Mouse (Mus musculus): Measurements from ENCODE around the gene Art2b. TPM values are rescaled to one million over a fixed set of nuclear protein-coding genes. Genes with fewer than 3 reads are reported as not detected.
"Not testable (repeated sequence)": the region's sequence is repeated elsewhere in the genome, so short reads cannot be mapped to it uniquely, and the experiment has no call there.

The Art2b gene
- polyA plus RNA-seq, 1 experiment from 2014 or later, result not detected

- not testable (repeated sequence) for H3K4me2 ChIP-seq; H3K27me3 ChIP-seq (replicated peaks); H3K9me3 ChIP-seq; H3K27ac ChIP-seq; H3K4me3 ChIP-seq; ATAC-seq (replicated peaks); H3K36me3 ChIP-seq (replicated peaks); H3K9ac ChIP-seq; H3K4me1 ChIP-seq
- WGBS, result 92% methylated on average over 3 of the region's 3 CpGs
Observed at GRCm38 (mm10) chr7:101555473-101555872, 29.9 kb downstream of the Art2b start.

GRCm38 (mm10) chr7:101551530-101551929 is 33.9 kb downstream of the Art2b start:
- H3K4me2 ChIP-seq, result no peak overlapping the region
- H3K4me3 ChIP-seq, result no peak overlapping the region
- no peak for ATAC-seq (replicated peaks)
- no peaks in the 10 kb centered on the region for H3K9me3 ChIP-seq
- H3K27me3 ChIP-seq (replicated peaks), result no peaks in the 10 kb centered on the region
- H3K9ac ChIP-seq, result no peak overlapping the region
- WGBS, result 98% methylated on average over 1 of the region's 1 CpGs
- H3K36me3 ChIP-seq (replicated peaks), result no peaks in the 10 kb centered on the region
- H3K4me1 ChIP-seq, result no peaks in the 10 kb centered on the region
- no peak overlapping the region for H3K27ac ChIP-seq

- 78% methylated on average over 7 of the region's 7 CpGs for WGBS
- ATAC-seq (replicated peaks), result no peak
- no peak overlapping the region for H3K9ac ChIP-seq
- H3K27ac ChIP-seq, result no peak overlapping the region
- H3K36me3 ChIP-seq (replicated peaks), result no peaks in the 10 kb centered on the region
- no peaks in the 10 kb centered on the region for H3K27me3 ChIP-seq (replicated peaks)
- no peaks in the 10 kb centered on the region for H3K4me1 ChIP-seq
- no peak overlapping the region for H3K4me2 ChIP-seq
- no peaks in the 10 kb centered on the region for H3K9me3 ChIP-seq
- H3K4me3 ChIP-seq, result no peak overlapping the region
Observed at GRCm38 (mm10) chr7:101550686-101551485, 34.5 kb downstream of the Art2b start.

DNA sequence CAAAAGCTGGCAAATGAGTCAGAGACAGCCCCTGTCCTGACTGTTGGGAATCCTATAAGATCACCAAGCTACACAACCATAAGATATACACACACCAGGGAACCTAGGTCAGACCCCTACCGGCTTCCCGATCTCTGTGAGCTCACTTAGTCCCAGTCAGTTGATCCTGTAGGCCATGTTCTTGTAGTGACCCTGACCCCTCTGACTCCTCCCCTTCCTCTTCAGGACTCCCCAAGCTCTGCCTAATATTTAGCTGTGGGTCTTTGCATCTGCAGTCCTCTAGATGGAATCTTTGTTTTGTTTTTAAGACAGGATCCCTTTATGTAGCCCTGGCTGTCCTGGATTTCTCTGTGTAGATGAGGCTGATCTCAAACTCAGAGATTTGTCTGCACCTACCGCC is 36.1 kb downstream of the Art2b start:
- no peak overlapping the region for H3K9ac ChIP-seq
- no peaks in the 10 kb centered on the region for H3K9me3 ChIP-seq
- no peak for ATAC-seq (replicated peaks)
- H3K27me3 ChIP-seq (replicated peaks), result no peaks in the 10 kb centered on the region
- H3K27ac ChIP-seq, result no peak overlapping the region
- H3K4me2 ChIP-seq, result no peak overlapping the region
- H3K4me1 ChIP-seq, result no peaks in the 10 kb centered on the region
- WGBS, result 73% methylated on average over 3 of the region's 3 CpGs
- no peaks in the 10 kb centered on the region for H3K36me3 ChIP-seq (replicated peaks)
- no peak overlapping the region for H3K4me3 ChIP-seq

DNA sequence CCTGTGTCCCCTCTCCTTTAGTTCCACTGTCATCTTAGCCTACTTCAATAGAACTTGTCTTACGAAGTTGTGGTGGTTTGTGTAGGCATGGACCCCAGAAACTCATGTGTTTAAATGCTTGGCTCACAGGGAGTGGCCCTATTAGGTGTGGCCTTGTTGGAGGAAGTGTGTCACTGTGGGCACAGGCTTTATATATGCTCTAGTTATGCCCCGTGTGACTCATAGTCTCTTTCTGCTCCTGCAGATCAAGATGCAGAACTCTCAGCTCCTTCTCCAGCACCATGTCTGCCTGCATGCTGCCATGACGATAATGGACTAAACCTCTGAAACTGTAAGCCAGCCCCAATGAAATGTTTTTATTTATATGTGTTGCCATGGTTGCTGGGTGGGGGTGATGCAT is 37.7 kb downstream of the Art2b start:
- Histone ChIP-seq H3K27ac (no peak overlapping the region), H3K36me3 (replicated peaks) (no peaks in the 10 kb centered on the region), H3K9ac (no peak overlapping the region), H3K27me3 (replicated peaks) (no peaks in the 10 kb centered on the region), H3K4me1 (no peaks in the 10 kb centered on the region), H3K9me3 (no peaks in the 10 kb centered on the region), H3K4me2 (no peak overlapping the region), H3K4me3 (no peak overlapping the region)
- WGBS, result 81% methylated on average over 3 of the region's 3 CpGs
- no peak for ATAC-seq (replicated peaks)

- no peak for ATAC-seq (replicated peaks)
- no peaks in the 10 kb centered on the region for H3K27me3 ChIP-seq (replicated peaks)
- 61% methylated on average over 10 of the region's 10 CpGs for WGBS
- H3K4me3 ChIP-seq, result no peak overlapping the region
- H3K9ac ChIP-seq, result no peak overlapping the region
- no peak overlapping the region for H3K27ac ChIP-seq
- no peaks in the 10 kb centered on the region for H3K36me3 ChIP-seq (replicated peaks)
- H3K4me1 ChIP-seq, result 0 out of 2 replicates have a peak, but pooled peaks cover 7% of the 10 kb centered on the region
- no peak overlapping the region for H3K4me2 ChIP-seq
- H3K9me3 ChIP-seq, result no peaks in the 10 kb centered on the region
Observed at GRCm38 (mm10) chr7:101541734-101542133, 43.7 kb downstream of the Art2b start.

DNA sequence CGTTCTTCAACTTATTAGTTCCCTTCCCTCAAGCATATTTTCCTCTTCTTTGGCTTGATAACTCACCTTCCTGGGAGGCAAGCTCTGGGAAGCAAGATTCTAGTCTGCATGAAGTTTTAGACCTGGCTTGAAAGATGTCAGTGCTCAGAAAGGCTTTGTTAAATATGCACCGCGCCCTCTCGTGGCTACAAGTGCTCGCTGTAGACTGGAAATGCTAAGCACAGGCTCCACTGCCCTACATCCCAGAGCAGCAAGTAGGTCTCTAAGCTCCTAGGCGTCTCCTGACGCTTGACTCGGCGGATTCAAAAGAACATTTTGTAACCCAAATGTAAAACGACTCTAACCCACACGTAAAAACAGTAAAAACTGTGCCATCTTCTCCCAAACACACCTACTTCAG is 44.3 kb downstream of the Art2b start:
- no peaks in the 10 kb centered on the region for H3K36me3 ChIP-seq (replicated peaks)
- H3K4me1 ChIP-seq, result 0 out of 2 replicates have a peak, but pooled peaks cover 7% of the 10 kb centered on the region
- no peak overlapping the region for H3K27ac ChIP-seq
- H3K9ac ChIP-seq, result no peak overlapping the region
- peak; percentile 84 for ATAC-seq (replicated peaks)
- no peaks in the 10 kb centered on the region for H3K9me3 ChIP-seq
- H3K27me3 ChIP-seq (replicated peaks), result no peaks in the 10 kb centered on the region
- no peak overlapping the region for H3K4me2 ChIP-seq
- no peak overlapping the region for H3K4me3 ChIP-seq
- 3% methylated on average over 11 of the region's 11 CpGs for WGBS

DNA sequence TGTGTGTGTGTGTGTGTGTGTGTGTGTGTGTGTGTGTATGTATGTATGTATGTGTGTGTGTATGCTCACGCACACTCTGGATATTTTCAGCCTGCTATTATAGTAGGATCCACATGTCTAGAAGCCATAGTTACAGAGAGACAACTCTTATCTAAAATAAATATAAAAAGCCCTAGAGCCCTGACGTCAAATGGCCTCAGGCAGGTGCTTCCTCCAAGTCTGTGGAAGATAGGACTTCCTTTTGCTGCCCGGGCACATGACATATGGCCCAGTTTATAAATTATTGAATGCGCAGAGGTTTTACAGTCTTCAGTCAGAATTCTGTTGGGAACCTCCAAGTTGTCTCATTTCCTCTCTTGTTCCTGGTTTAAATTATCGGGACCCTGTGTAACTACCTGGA is 44.7 kb downstream of the Art2b start:
- Histone ChIP-seq H3K9ac (no peak overlapping the region), H3K9me3 (no peaks in the 10 kb centered on the region), H3K27ac (no peak overlapping the region), H3K36me3 (replicated peaks) (no peaks in the 10 kb centered on the region), H3K4me2 (no peak overlapping the region), H3K4me3 (no peak overlapping the region), H3K27me3 (replicated peaks) (no peaks in the 10 kb centered on the region), H3K4me1 (peaks cover 8% of the 10 kb centered on the region; the same call in 1 of the 2 replicates)
- 66% methylated on average over 5 of the region's 5 CpGs for WGBS
- ATAC-seq (replicated peaks), result no peak

DNA sequence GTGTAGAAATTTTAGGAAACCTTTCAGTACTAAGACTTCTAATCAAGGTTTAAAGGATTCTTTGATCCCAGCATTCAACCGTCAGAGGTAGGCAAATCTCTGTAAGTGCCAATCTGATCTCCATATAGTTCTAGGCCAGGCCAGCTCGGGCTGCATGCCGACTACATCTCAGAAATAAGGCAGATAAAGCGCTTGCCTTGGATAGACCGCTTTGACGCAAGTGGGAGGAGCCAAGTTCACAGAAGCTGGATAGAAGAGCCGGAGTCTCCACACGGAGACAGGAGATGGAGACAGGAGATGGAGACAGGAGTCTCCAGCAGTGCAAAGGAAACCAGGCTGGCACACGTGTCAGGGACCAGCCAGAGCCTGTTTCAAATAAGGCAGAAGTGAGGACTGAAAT is 45.6 kb downstream of the Art2b start:
- no peak for ATAC-seq (replicated peaks)
- 44% methylated on average over 9 of the region's 9 CpGs for WGBS
- no peak overlapping the region for H3K4me2 ChIP-seq

DNA sequence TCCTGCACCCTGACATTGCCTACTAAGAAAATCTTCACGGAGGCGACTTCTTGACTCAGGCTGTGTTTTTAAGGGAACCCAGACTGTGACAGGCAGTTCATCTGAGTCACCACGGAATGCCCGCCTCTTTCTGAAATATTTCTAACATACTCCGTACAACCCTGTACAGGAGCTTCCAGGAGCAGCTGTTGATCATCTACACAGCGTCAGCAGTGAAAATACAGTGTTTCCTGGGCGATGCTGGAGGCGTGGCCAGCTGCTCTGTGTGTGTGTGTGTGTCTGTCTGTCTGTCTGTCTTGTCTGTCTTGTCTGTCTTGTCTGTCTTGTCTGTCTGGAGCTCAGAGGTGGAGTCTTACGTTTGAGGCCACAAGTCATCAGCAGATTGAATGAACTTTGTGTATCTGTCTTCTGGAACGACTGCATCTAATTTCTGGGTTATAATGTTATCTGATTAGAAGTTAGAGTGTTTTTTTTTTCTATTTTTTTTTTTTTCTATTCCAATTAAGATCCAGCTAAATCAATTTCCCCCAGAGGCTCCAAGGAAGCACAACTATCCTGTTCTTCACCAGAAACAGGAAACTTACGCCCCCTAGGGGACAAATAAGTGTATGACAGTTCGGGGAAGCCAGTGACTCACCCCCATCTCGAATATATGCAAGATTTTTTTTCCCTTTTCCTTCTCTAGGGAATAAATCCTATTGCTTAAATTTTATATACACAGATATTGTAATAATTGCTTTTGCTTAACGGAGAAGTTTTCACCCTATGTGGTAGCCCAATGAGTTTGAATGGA is 47.1 kb downstream of the Art2b start:
- WGBS, result 60% methylated on average over 14 of the region's 14 CpGs

More for the DNA sequence above, 45.6 kb downstream of the Art2b start:
- no peak overlapping the region for H3K9ac ChIP-seq
- no peak overlapping the region for H3K4me3 ChIP-seq
- no peaks in the 10 kb centered on the region for H3K27me3 ChIP-seq (replicated peaks)
- no peaks in the 10 kb centered on the region for H3K9me3 ChIP-seq
- no peaks in the 10 kb centered on the region for H3K36me3 ChIP-seq (replicated peaks)
- H3K4me1 ChIP-seq, result peaks cover 11% of the 10 kb centered on the region; the same call in 1 of the 2 replicates
- H3K27ac ChIP-seq, result no peak overlapping the region

GRCm38 (mm10) chr7:101537541-101537940 is 47.9 kb downstream of the Art2b start:
- Histone ChIP-seq H3K4me2 (no peak overlapping the region), H3K4me1 (peaks cover 11% of the 10 kb centered on the region; the same call in 1 of the 2 replicates), H3K9me3 (no peaks in the 10 kb centered on the region), H3K9ac (no peak overlapping the region), H3K4me3 (no peak overlapping the region), H3K36me3 (replicated peaks) (no peaks in the 10 kb centered on the region), H3K27ac (no peak overlapping the region), H3K27me3 (replicated peaks) (peaks cover 3% of the 10 kb centered on the region; the same call in 1 of the 2 replicates)
- 57% methylated on average over 8 of the region's 8 CpGs for WGBS
- ATAC-seq (replicated peaks), result no peak

More for the DNA sequence above, 47.1 kb downstream of the Art2b start:
- Histone ChIP-seq H3K27me3 (replicated peaks) (peaks cover 3% of the 10 kb centered on the region; the same call in 1 of the 2 replicates), H3K27ac (no peak overlapping the region), H3K9me3 (no peaks in the 10 kb centered on the region), H3K36me3 (replicated peaks) (no peaks in the 10 kb centered on the region), H3K9ac (no peak overlapping the region), H3K4me3 (no peak overlapping the region), H3K4me2 (no peak overlapping the region), H3K4me1 (peaks cover 11% of the 10 kb centered on the region; the same call in 1 of the 2 replicates)
- no peak for ATAC-seq (replicated peaks)

GRCm38 (mm10) chr7:101535517-101535916 is 49.9 kb downstream of the Art2b start:
- Histone ChIP-seq H3K36me3 (replicated peaks) (no peaks in the 10 kb centered on the region), H3K27ac (no peak overlapping the region), H3K9ac (no peak overlapping the region), H3K4me1 (peaks cover 11% of the 10 kb centered on the region; the same call in 1 of the 2 replicates), H3K9me3 (no peaks in the 10 kb centered on the region), H3K4me3 (no peak overlapping the region), H3K27me3 (replicated peaks) (peaks cover 3% of the 10 kb centered on the region; the same call in 1 of the 2 replicates), H3K4me2 (no peak overlapping the region)
- 65% methylated on average over 5 of the region's 5 CpGs for WGBS
- ATAC-seq (replicated peaks), result no peak
